Mouse (Mus musculus): ENCODE data around the gene S100a7a. TPM values are rescaled to one million over a fixed set of nuclear protein-coding genes. Genes with fewer than 3 reads are reported as not detected.

The S100a7a gene
- polyA plus RNA-seq, 1 experiment from 2014 or later, result 0.08 TPM

- no peaks in the 10 kb centered on the region for H3K4me1 ChIP-seq (ENCODE audit: insufficient read depth, low read depth, low read length)
- no peaks in the 10 kb centered on the region for H3K27me3 ChIP-seq (replicated peaks; ENCODE audit: insufficient read depth, low read length)
- DNase-seq (ENCODE audit: low spot score) (no peak), ATAC-seq (no peak)
- H3K4me3 ChIP-seq (ENCODE audit: low read depth, low read length), result no peak overlapping the region
- WGBS, result 36% methylated on average over 3 of the region's 3 CpGs
- H3K36me3 ChIP-seq (ENCODE audit: insufficient read depth, low read length), result no peaks in the 10 kb centered on the region
- no peak overlapping the region for H3K27ac ChIP-seq (ENCODE audit: low read length)
- no peak for TF ChIP-seq CTCF (IDR thresholded peaks at IDR 0.05)
- no peak for TF ChIP-seq EP300 (IDR thresholded peaks at IDR 0.05)
- H3K9ac ChIP-seq (replicated peaks; ENCODE audit: low read depth), result no peak overlapping the region
- no peak overlapping the region for H3K4me2 ChIP-seq (replicated peaks; ENCODE audit: low read depth, low read length)
- H3K9me3 ChIP-seq (ENCODE audit: low read length), result no peaks in the 10 kb centered on the region
Measured at GRCm38 (mm10) chr3:90678656-90679055, 24.8 kb downstream of the S100a7a start.

GRCm38 (mm10) chr3:90683929-90684328, 30.1 kb downstream of the S100a7a start:
- WGBS, result 90% methylated on average over 3 of the region's 3 CpGs
- no peak overlapping the region for H3K4me2 ChIP-seq (replicated peaks; ENCODE audit: low read depth, low read length)
- no peak overlapping the region for H3K27ac ChIP-seq (ENCODE audit: low read length)
- ATAC-seq, result no peak
- H3K36me3 ChIP-seq (ENCODE audit: insufficient read depth, low read length), result no peaks in the 10 kb centered on the region
- TF ChIP-seq CTCF (IDR thresholded peaks at IDR 0.05), result no peak
- no peak for TF ChIP-seq EP300 (IDR thresholded peaks at IDR 0.05)
- H3K4me1 ChIP-seq (ENCODE audit: insufficient read depth, low read depth, low read length), result no peaks in the 10 kb centered on the region
- H3K9me3 ChIP-seq (ENCODE audit: low read length), result no peaks in the 10 kb centered on the region
- no peak overlapping the region for H3K4me3 ChIP-seq (ENCODE audit: low read depth, low read length)
- no peaks in the 10 kb centered on the region for H3K27me3 ChIP-seq (replicated peaks; ENCODE audit: insufficient read depth, low read length)
- DNase-seq (ENCODE audit: low spot score), result no peak
- H3K9ac ChIP-seq (replicated peaks; ENCODE audit: low read depth), result no peak overlapping the region

GRCm38 (mm10) chr3:90686835-90687234, 33.0 kb downstream of the S100a7a start:
- WGBS, result 68% methylated on average over 2 of the region's 2 CpGs
- Histone ChIP-seq H3K9me3 (ENCODE audit: low read length) (no peaks in the 10 kb centered on the region), H3K4me3 (ENCODE audit: low read depth, low read length) (no peak overlapping the region), H3K27ac (ENCODE audit: low read length) (no peak overlapping the region), H3K4me2 (replicated peaks; ENCODE audit: low read depth, low read length) (no peak overlapping the region), H3K9ac (replicated peaks; ENCODE audit: low read depth) (no peak overlapping the region), H3K4me1 (ENCODE audit: insufficient read depth, low read depth, low read length) (no peaks in the 10 kb centered on the region), H3K27me3 (replicated peaks; ENCODE audit: insufficient read depth, low read length) (0 out of 2 replicates have a peak, but pooled peaks cover 2% of the 10 kb centered on the region), H3K36me3 (ENCODE audit: insufficient read depth, low read length) (no peaks in the 10 kb centered on the region)
- ATAC-seq, result no peak
- no peak for TF ChIP-seq CTCF (IDR thresholded peaks at IDR 0.05)
- no peak for TF ChIP-seq EP300 (IDR thresholded peaks at IDR 0.05)
- DNase-seq (ENCODE audit: low spot score), result no peak

GRCm38 (mm10) chr3:90693496-90693895, 39.7 kb downstream of the S100a7a start:
- 55% methylated on average over 2 of the region's 2 CpGs for WGBS
- no peak overlapping the region for H3K4me3 ChIP-seq (ENCODE audit: low read depth, low read length)
- H3K4me2 ChIP-seq (replicated peaks; ENCODE audit: low read depth, low read length), result no peak overlapping the region
- no peaks in the 10 kb centered on the region for H3K9me3 ChIP-seq (ENCODE audit: low read length)
- 0 out of 2 replicates have a peak, but pooled peaks cover 2% of the 10 kb centered on the region for H3K27me3 ChIP-seq (replicated peaks; ENCODE audit: insufficient read depth, low read length)
- TF ChIP-seq EP300 (IDR thresholded peaks at IDR 0.05), result no peak
- TF ChIP-seq CTCF (IDR thresholded peaks at IDR 0.05), result no peak
- no peak for ATAC-seq
- H3K4me1 ChIP-seq (ENCODE audit: insufficient read depth, low read depth, low read length), result no peaks in the 10 kb centered on the region
- H3K27ac ChIP-seq (ENCODE audit: low read length), result no peak overlapping the region
- no peaks in the 10 kb centered on the region for H3K36me3 ChIP-seq (ENCODE audit: insufficient read depth, low read length)
- no peak for DNase-seq (ENCODE audit: low spot score)
- H3K9ac ChIP-seq (replicated peaks; ENCODE audit: low read depth), result no peak overlapping the region

- WGBS, result 47% methylated on average over 3 of the region's 3 CpGs
- DNase-seq (ENCODE audit: low spot score) (no peak), ATAC-seq (no peak)
- TF ChIP-seq EP300 (IDR thresholded peaks at IDR 0.05), result no peak
- H3K36me3 ChIP-seq (ENCODE audit: insufficient read depth, low read length), result no peaks in the 10 kb centered on the region
- no peak within 1 kb of the TSS for H3K27ac ChIP-seq (ENCODE audit: low read length)
- no peaks in the 10 kb centered on the region for H3K4me1 ChIP-seq (ENCODE audit: insufficient read depth, low read depth, low read length)
- no peak within 1 kb of the TSS for H3K4me3 ChIP-seq (ENCODE audit: low read depth, low read length)
- H3K9me3 ChIP-seq (ENCODE audit: low read length), result no peaks in the 10 kb centered on the region
- H3K9ac ChIP-seq (replicated peaks; ENCODE audit: low read depth), result no peak within 1 kb of the TSS
- H3K4me2 ChIP-seq (replicated peaks; ENCODE audit: low read depth, low read length), result no peak within 1 kb of the TSS
- no peaks in the 10 kb centered on the region for H3K27me3 ChIP-seq (replicated peaks; ENCODE audit: insufficient read depth, low read length)
Measured at GRCm38 (mm10) chr3:90695613-90696012, 41.8 kb downstream of the S100a7a start, which contains the start of gene S100a9. TSS of gene S100a9 (minus strand) at chr3:90695721.

- Histone ChIP-seq H3K36me3 (ENCODE audit: insufficient read depth, low read length) (no peaks in the 10 kb centered on the region), H3K4me3 (ENCODE audit: low read depth, low read length) (no peak overlapping the region), H3K9me3 (ENCODE audit: low read length) (no peaks in the 10 kb centered on the region), H3K27ac (ENCODE audit: low read length) (no peak overlapping the region), H3K4me2 (replicated peaks; ENCODE audit: low read depth, low read length) (no peak overlapping the region), H3K9ac (replicated peaks; ENCODE audit: low read depth) (no peak overlapping the region), H3K27me3 (replicated peaks; ENCODE audit: insufficient read depth, low read length) (no peaks in the 10 kb centered on the region), H3K4me1 (ENCODE audit: insufficient read depth, low read depth, low read length) (no peaks in the 10 kb centered on the region)
- DNase-seq (ENCODE audit: low spot score), result no peak
- ATAC-seq, result no peak
- 66% methylated on average over 2 of the region's 2 CpGs for WGBS
- TF ChIP-seq CTCF (IDR thresholded peaks at IDR 0.05) (no peak), EP300 (IDR thresholded peaks at IDR 0.05) (no peak)
Measured at GRCm38 (mm10) chr3:90702244-90702643, 48.4 kb downstream of the S100a7a start.

Other genes with a start within 250 kb of the S100a7a start
- gene Ints3, start 220.4 kb upstream of the S100a7a start, polyA plus RNA-seq (2015; fragmentation: Nextera tagmentation; extraction: Ambion mirVana), result 10.6 and 13.9 TPM in 2 replicates
- gene Npr1, start 188.2 kb upstream of the S100a7a start, polyA plus RNA-seq (2015; fragmentation: Nextera tagmentation; extraction: Ambion mirVana), result 30.0 and 35.8 TPM in 2 replicates
- gene Ilf2, start 177.9 kb upstream of the S100a7a start, polyA plus RNA-seq (2015; fragmentation: Nextera tagmentation; extraction: Ambion mirVana), result 58.4 and 65.8 TPM in 2 replicates
- gene Snapin, start 163.0 kb upstream of the S100a7a start, polyA plus RNA-seq (2015; fragmentation: Nextera tagmentation; extraction: Ambion mirVana), result 97.9 and 101 TPM in 2 replicates
- gene Chtop, start 144.5 kb upstream of the S100a7a start, polyA plus RNA-seq (2015; fragmentation: Nextera tagmentation; extraction: Ambion mirVana), result 85.8 and 87.8 TPM in 2 replicates
- 289 and 309 TPM in 2 replicates for gene S100a1, start 139.6 kb upstream of the S100a7a start, polyA plus RNA-seq (2015; fragmentation: Nextera tagmentation; extraction: Ambion mirVana)
- 159 and 167 TPM in 2 replicates for gene S100a13, start 139.6 kb upstream of the S100a7a start, polyA plus RNA-seq (2015; fragmentation: Nextera tagmentation; extraction: Ambion mirVana)
- gene S100a14, start 127.2 kb upstream of the S100a7a start, polyA plus RNA-seq (2015; fragmentation: Nextera tagmentation; extraction: Ambion mirVana), result 77.5 and 100 TPM in 2 replicates
- gene S100a16, start 116.8 kb upstream of the S100a7a start, polyA plus RNA-seq (2015; fragmentation: Nextera tagmentation; extraction: Ambion mirVana), result 368 and 387 TPM in 2 replicates
- 1.1 and 2.1 TPM in 2 replicates for gene S100a3, start 93.4 kb upstream of the S100a7a start, polyA plus RNA-seq (2015; fragmentation: Nextera tagmentation; extraction: Ambion mirVana)
- 0.66 TPM in 1 of 2 replicates, not detected in the other for gene S100a2, start 63.8 kb upstream of the S100a7a start, polyA plus RNA-seq (2015; fragmentation: Nextera tagmentation; extraction: Ambion mirVana)
- gene Gm42674, start 52.1 kb upstream of the S100a7a start, polyA plus RNA-seq (2015; fragmentation: Nextera tagmentation; extraction: Ambion mirVana), result not detected in 2 replicates
- gene S100a4, start 50.2 kb upstream of the S100a7a start, polyA plus RNA-seq (2015; fragmentation: Nextera tagmentation; extraction: Ambion mirVana), result 18.4 and 24.3 TPM in 2 replicates
- not detected in 2 replicates for gene S100a5, start 45.5 kb upstream of the S100a7a start, polyA plus RNA-seq (2015; fragmentation: Nextera tagmentation; extraction: Ambion mirVana)
- 1,618 and 1,721 TPM in 2 replicates for gene S100a6, start 41.1 kb upstream of the S100a7a start, polyA plus RNA-seq (2015; fragmentation: Nextera tagmentation; extraction: Ambion mirVana)
- 332 and 333 TPM in 2 replicates for gene S100a8, start 15.0 kb downstream of the S100a7a start, polyA plus RNA-seq (2015; fragmentation: Nextera tagmentation; extraction: Ambion mirVana)
- gene S100a9, start 41.7 kb downstream of the S100a7a start, polyA plus RNA-seq (2015; fragmentation: Nextera tagmentation; extraction: Ambion mirVana), result 207 and 215 TPM in 2 replicates
- gene Pglyrp4, start 72.9 kb downstream of the S100a7a start, polyA plus RNA-seq (2015; fragmentation: Nextera tagmentation; extraction: Ambion mirVana), result not detected in 2 replicates
- not detected in 2 replicates for gene Gm5849, start 123.9 kb downstream of the S100a7a start, polyA plus RNA-seq (2015; fragmentation: Nextera tagmentation; extraction: Ambion mirVana)

Data from lung, postnatal 0 days (tissue).